In the genomic region with DNA sequence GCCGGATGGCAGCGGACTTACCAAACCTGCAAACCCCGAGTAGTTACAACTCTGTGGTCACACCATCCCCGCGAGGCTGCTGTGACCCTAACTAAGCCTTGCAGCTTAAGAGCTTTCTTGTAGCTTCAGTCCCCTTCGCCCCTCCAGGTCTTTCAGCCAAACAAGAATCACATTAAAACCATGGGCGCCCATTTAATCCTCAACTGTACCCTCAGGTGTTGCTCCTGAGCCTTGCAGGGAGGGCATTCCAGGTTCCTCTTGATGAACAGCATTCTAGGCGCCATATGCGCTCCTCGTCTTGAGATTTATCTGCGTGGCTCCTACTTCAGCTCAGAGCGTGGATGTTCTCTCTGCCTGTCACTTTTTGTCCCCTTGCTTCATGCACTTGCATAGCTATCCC, we compare ENCODE assay signal across 9 mouse cellular contexts. TPM values are rescaled to one million over a fixed set of nuclear protein-coding genes. Genes with fewer than 3 reads are reported as not detected.
A peak's percentile ranks its signal among the peaks of the same experiment; 100 is the strongest.
DNase-seq lines count a peak whose midpoint lies in the region; ATAC-seq lines count a peak whose summit lies in the region.
"Had no signal": no experiment of that assay in that cellular context is flagged by ENCODE, and none has a peak within 500 bp of the region (broad histone marks: within the 10 kb centered on the region; RNA-seq: fewer than 3 reads in every experiment).

No protein-coding gene starts in this region.

- peaks cover 14% of the 10 kb centered on the region for H3K36me3 ChIP-seq in megakaryocyte, embryonic 14.5 days (replicated peaks; ENCODE audit: low read length)
- peaks cover 29% of the 10 kb centered on the region for H3K36me3 ChIP-seq in forebrain, embryonic 10.5 days (replicated peaks)
- H3K36me3 ChIP-seq in limb, embryonic 15.5 days: peaks cover 13% of the 10 kb centered on the region
- no peaks in the 10 kb centered on the region for H3K36me3 ChIP-seq in stomach, embryonic 15.5 days

- H3K4me3 ChIP-seq in megakaryocyte, embryonic 14.5 days (replicated peaks): peak overlapping the region; percentile 90
- H3K4me3 ChIP-seq in forebrain, embryonic 10.5 days: peak overlapping the region; percentile 66
- H3K4me3 ChIP-seq in limb, embryonic 15.5 days: peak overlapping the region; percentile 65
- H3K4me3 ChIP-seq in stomach, embryonic 15.5 days (replicated peaks): peak overlapping the region; percentile 61

- no peak for ATAC-seq in megakaryocyte, adult 5-6 weeks (ENCODE audit: poor library complexity, severe bottlenecking)
- ATAC-seq in limb, embryonic 15.5 days (ENCODE audit: insufficient number of reproducible peaks, low FRiP score, low TSS enrichment, low read depth): no peak
- ATAC-seq in stomach, embryonic 15.5 days (ENCODE audit: insufficient read depth, low FRiP score, low read depth): no peak

- H3K9me3 ChIP-seq in megakaryocyte, embryonic 14.5 days: no peaks in the 10 kb centered on the region
- no peaks in the 10 kb centered on the region for H3K9me3 ChIP-seq in forebrain, embryonic 10.5 days
- H3K9me3 ChIP-seq in limb, embryonic 15.5 days: no peaks in the 10 kb centered on the region
- H3K9me3 ChIP-seq in stomach, embryonic 15.5 days: no peaks in the 10 kb centered on the region

- no peak for DNase-seq in forebrain, embryonic 10.5 days (ENCODE audit: extremely low spot score, low spot score)
- no peak for DNase-seq in adrenal gland, postnatal 36 days
- no peak for DNase-seq in left cerebral cortex, postnatal 25 days (ENCODE audit: low spot score in 2 of 2)

- peak overlapping the region; percentile 85 for H3K27ac ChIP-seq in forebrain, embryonic 10.5 days
- H3K27ac ChIP-seq in limb, embryonic 15.5 days: no peak overlapping the region
- H3K27ac ChIP-seq in stomach, embryonic 15.5 days: no peak overlapping the region

- peak overlapping the region; percentile 45 for H3K9ac ChIP-seq in limb, embryonic 15.5 days
- H3K9ac ChIP-seq in stomach, embryonic 15.5 days: 0 out of 2 replicates have a peak overlapping the region, but pooled peaks have one; percentile 41

- WGBS in forebrain, embryonic 10.5 days: 8% methylated on average over 12 of the region's 12 CpGs
- 5% methylated on average over 12 of the region's 12 CpGs for WGBS in limb, embryonic 15.5 days
- WGBS in stomach, embryonic 15.5 days: 8% methylated on average over 11 of the region's 12 CpGs

- peak overlapping the region; percentile 88 for H3K4me2 ChIP-seq in limb, embryonic 15.5 days
- H3K4me2 ChIP-seq in stomach, embryonic 15.5 days: peak overlapping the region; percentile 89

- H3K4me1 ChIP-seq in megakaryocyte, embryonic 14.5 days: peaks cover 23% of the 10 kb centered on the region
- H3K4me1 ChIP-seq in forebrain, embryonic 10.5 days: peaks cover 23% of the 10 kb centered on the region
- H3K4me1 ChIP-seq in limb, embryonic 15.5 days: peaks cover 27% of the 10 kb centered on the region
- H3K4me1 ChIP-seq in stomach, embryonic 15.5 days: 0 out of 2 replicates have a peak, but pooled peaks cover 4% of the 10 kb centered on the region

- H3K27me3 ChIP-seq in megakaryocyte, embryonic 14.5 days (replicated peaks): peaks cover 58% of the 10 kb centered on the region
- H3K27me3 ChIP-seq in forebrain, embryonic 10.5 days (ENCODE audit: poor library complexity, severe bottlenecking): peaks cover 45% of the 10 kb centered on the region
- peaks cover 19% of the 10 kb centered on the region for H3K27me3 ChIP-seq in limb, embryonic 15.5 days
- peaks cover 24% of the 10 kb centered on the region for H3K27me3 ChIP-seq in stomach, embryonic 15.5 days (replicated peaks)

- intact Hi-C loops in left cerebral cortex, postnatal 25 days (cut with DNase I): no loop called here

RNA-seq across cellular contexts. Expression of a gene that starts 1.3 kb away (rescaled TPM):
- not detected in 2 replicates for polyA plus RNA-seq in megakaryocyte, embryonic 14.5 days (2012; ENCODE audit: insufficient read depth, low replicate concordance)
- total RNA-seq in megakaryocyte, adult 5-6 weeks (2015): not detected in 2 replicates
- not detected in 2 replicates for total RNA-seq in megakaryocyte, adult 5-6 weeks (2017)
- polyA plus RNA-seq in forebrain, embryonic 10.5 days (2016; fragmentation: Nextera tagmentation; extraction: Ambion mirVana): 1.1 and 1.7 TPM in 2 replicates
- polyA plus RNA-seq in limb, embryonic 15.5 days (2015; fragmentation: Nextera tagmentation; extraction: Ambion mirVana): 0.12 and 0.58 TPM in 2 replicates
- polyA plus RNA-seq in stomach, embryonic 15.5 days (2015; fragmentation: Nextera tagmentation; extraction: Ambion mirVana): 0.45 and 0.51 TPM in 2 replicates
- total RNA-seq in adrenal gland, postnatal 36 days (2021): under 1 TPM; 0.26 to 0.36 TPM
- total RNA-seq in left cerebral cortex, postnatal 25 days (2021): 1 to 10 TPM; 1.1 TPM

RNA-seq across cellular contexts. Expression of a gene that starts 15.1 kb away (rescaled TPM):
- polyA plus RNA-seq in megakaryocyte, embryonic 14.5 days (2012; ENCODE audit: insufficient read depth, low replicate concordance): 7.4 TPM in 1 of 2 replicates, not detected in the other
- total RNA-seq in megakaryocyte, adult 5-6 weeks (2015): 18.1 and 19.6 TPM in 2 replicates
- total RNA-seq in megakaryocyte, adult 5-6 weeks (2017): 28.3 and 31.8 TPM in 2 replicates
- polyA plus RNA-seq in forebrain, embryonic 10.5 days (2016; fragmentation: Nextera tagmentation; extraction: Ambion mirVana): 148 TPM in 2 replicates
- polyA plus RNA-seq in limb, embryonic 15.5 days (2015; fragmentation: Nextera tagmentation; extraction: Ambion mirVana): 95.4 and 99.4 TPM in 2 replicates
- 100 and 103 TPM in 2 replicates for polyA plus RNA-seq in stomach, embryonic 15.5 days (2015; fragmentation: Nextera tagmentation; extraction: Ambion mirVana)
- 10 to 100 TPM; 75.7 to 76.8 TPM for total RNA-seq in adrenal gland, postnatal 36 days (2021)
- 10 to 100 TPM; 29.9 to 32.4 TPM for total RNA-seq in left cerebral cortex, postnatal 25 days (2021)

RNA-seq across cellular contexts. Expression of a gene that starts 16.4 kb away (rescaled TPM):
- not detected in 2 replicates for polyA plus RNA-seq in megakaryocyte, embryonic 14.5 days (2012; ENCODE audit: insufficient read depth, low replicate concordance)
- total RNA-seq in megakaryocyte, adult 5-6 weeks (2015): 0.09 TPM in 1 of 2 replicates, not detected in the other
- total RNA-seq in megakaryocyte, adult 5-6 weeks (2017): not detected in 2 replicates
- polyA plus RNA-seq in forebrain, embryonic 10.5 days (2016; fragmentation: Nextera tagmentation; extraction: Ambion mirVana): 0.47 TPM in 1 of 2 replicates, not detected in the other
- polyA plus RNA-seq in limb, embryonic 15.5 days (2015; fragmentation: Nextera tagmentation; extraction: Ambion mirVana): 0.44 and 0.46 TPM in 2 replicates
- 7.5 and 8.2 TPM in 2 replicates for polyA plus RNA-seq in stomach, embryonic 15.5 days (2015; fragmentation: Nextera tagmentation; extraction: Ambion mirVana)
- total RNA-seq in adrenal gland, postnatal 36 days (2021): 1 to 10 TPM; 7.7 to 9.4 TPM
- 1 to 10 TPM; 2.5 to 5.7 TPM for total RNA-seq in left cerebral cortex, postnatal 25 days (2021)

RNA-seq across cellular contexts. Expression of a gene that starts 19.6 kb away (rescaled TPM):
- polyA plus RNA-seq in megakaryocyte, embryonic 14.5 days (2012; ENCODE audit: insufficient read depth, low replicate concordance): not detected in 2 replicates
- total RNA-seq in megakaryocyte, adult 5-6 weeks (2015): not detected in 2 replicates
- not detected in 2 replicates for total RNA-seq in megakaryocyte, adult 5-6 weeks (2017)
- polyA plus RNA-seq in forebrain, embryonic 10.5 days (2016; fragmentation: Nextera tagmentation; extraction: Ambion mirVana): not detected in 2 replicates
- not detected in 2 replicates for polyA plus RNA-seq in limb, embryonic 15.5 days (2015; fragmentation: Nextera tagmentation; extraction: Ambion mirVana)
- polyA plus RNA-seq in stomach, embryonic 15.5 days (2015; fragmentation: Nextera tagmentation; extraction: Ambion mirVana): not detected in 2 replicates
- total RNA-seq in adrenal gland, postnatal 36 days (2021): not detected
- not detected for total RNA-seq in left cerebral cortex, postnatal 25 days (2021)
- total RNA-seq: adrenal gland, postnatal 4 days; layer of hippocampus, postnatal 25 days had no signal

RNA-seq across cellular contexts. Expression of a gene that starts 19.8 kb away (rescaled TPM):
- not detected in 2 replicates for polyA plus RNA-seq in megakaryocyte, embryonic 14.5 days (2012; ENCODE audit: insufficient read depth, low replicate concordance)
- total RNA-seq in megakaryocyte, adult 5-6 weeks (2015): not detected in 2 replicates
- not detected in 2 replicates for total RNA-seq in megakaryocyte, adult 5-6 weeks (2017)
- polyA plus RNA-seq in forebrain, embryonic 10.5 days (2016; fragmentation: Nextera tagmentation; extraction: Ambion mirVana): not detected in 2 replicates
- polyA plus RNA-seq in limb, embryonic 15.5 days (2015; fragmentation: Nextera tagmentation; extraction: Ambion mirVana): not detected in 2 replicates
- polyA plus RNA-seq in stomach, embryonic 15.5 days (2015; fragmentation: Nextera tagmentation; extraction: Ambion mirVana): 0.06 TPM in 1 of 2 replicates, not detected in the other
- total RNA-seq in adrenal gland, postnatal 36 days (2021): not detected
- under 1 TPM; 0.34 to 0.57 TPM for total RNA-seq in left cerebral cortex, postnatal 25 days (2021)
- total RNA-seq: adrenal gland, postnatal 4 days had no signal

Comparison
In these comparisons a context has a peak if more than half of its experiments do, and no peak if none do; other contexts are left out.
1. RNA of a gene that starts 15.1 kb away (polyA plus RNA-seq): 148 TPM in forebrain, embryonic 10.5 days, 100 to 103 TPM in stomach, embryonic 15.5 days and 95.4 to 99.4 TPM in limb, embryonic 15.5 days; 7.4 TPM in megakaryocyte, embryonic 14.5 days; every median in the first group is over 10 times any median in the second.
2. Peak in every context shown above with its lines, with median percentiles within 50 percentile points of each other: H3K4me3 ChIP-seq.